Mouse (Mus musculus) olfactory bulb, adult 2 months (tissue): Measurements from ENCODE around the gene Brsk1.

Experiments
- CTCF ChIP-seq: fragments of 200-500 bp; IDR thresholded peaks from 2 replicates; pipeline ENCODE4 v1.5.1; 2012; ENCODE audit warnings: low read depth, mild to moderate bottlenecking, low read length, moderate library complexity; ENCODE audit not compliant: insufficient read depth
- POLR2A ChIP-seq: fragments of 200-500 bp; IDR thresholded peaks from 2 replicates; pipeline ENCODE4 v1.6.1; 2012; ENCODE audit warnings: mild to moderate bottlenecking, low read depth, low read length, moderate library complexity; ENCODE audit not compliant: insufficient read depth

- TF ChIP-seq CTCF (no peak), POLR2A (no peak)
These were observed 30.4 kb upstream of the Brsk1 start for GRCm38 (mm10) chr7:4659911-4660443.
